Mouse (Mus musculus): ENCODE results near the gene Cpa4.

Gene Cpa4

GRCm38 (mm10) chr6:30635361-30635862 is 67.2 kb downstream of the Cpa4 start:
- no peak for DNase-seq

GRCm38 (mm10) chr6:30636186-30636842 is 68.1 kb downstream of the Cpa4 start:
- no peak for DNase-seq

- no peak for DNase-seq
Observed at GRCm38 (mm10) chr6:30638674-30639268, 70.6 kb downstream of the Cpa4 start, which contains the start of gene Cpa1. Gene Cpa1, plus strand, starts transcription at chr6:30639218.

Data from cerebellum, adult 11-12 months (tissue).